Mouse (Mus musculus) adrenal gland, adult (tissue): ENCODE results near the gene Pard3b.

Experiments
- DNase-seq, 2 experiments: peaks; one replicate each; pipeline ENCODE4 v3.0.0; 2022 to 2023; ENCODE audit warnings: low spot score in 1 of 2; ENCODE audit not compliant: inconsistent age in 2 of 2

Pard3b gene

DNA sequence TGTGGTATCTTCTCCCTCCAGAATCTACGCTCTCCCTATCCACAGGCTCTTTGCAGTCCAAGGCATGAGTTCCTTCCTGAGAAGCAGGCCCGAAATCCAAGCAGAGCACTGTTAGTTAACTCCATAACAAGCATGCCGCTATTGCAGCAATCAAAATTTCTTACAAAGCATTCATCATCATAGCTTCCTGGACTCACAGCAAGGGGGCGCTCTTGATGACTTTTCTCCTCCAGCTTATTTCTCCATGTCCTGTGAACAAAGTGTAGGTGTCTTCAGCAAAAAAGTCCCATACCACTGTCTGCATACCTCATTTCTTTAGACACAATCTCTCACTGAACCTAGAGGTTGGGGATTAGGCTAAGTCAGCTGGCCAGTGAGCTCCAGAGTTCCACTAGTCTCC is 739.7 kb downstream of the Pard3b start:
- peak in 1 of 2 experiments; percentile 29 for DNase-seq

GRCm38 (mm10) chr1:62382807-62383514 is 744.3 kb downstream of the Pard3b start:
- no peak for DNase-seq

GRCm38 (mm10) chr1:62384241-62384640 is 745.6 kb downstream of the Pard3b start:
- DNase-seq, result no peak

GRCm38 (mm10) chr1:62388013-62388412 is 749.4 kb downstream of the Pard3b start:
- no peak for DNase-seq

- peak in 1 of 2 experiments; percentile 51 for DNase-seq
These were observed 754.2 kb downstream of the Pard3b start for GRCm38 (mm10) chr1:62392863-62393262.

GRCm38 (mm10) chr1:62394555-62394954 is 755.9 kb downstream of the Pard3b start:
- DNase-seq, result no peak

DNA sequence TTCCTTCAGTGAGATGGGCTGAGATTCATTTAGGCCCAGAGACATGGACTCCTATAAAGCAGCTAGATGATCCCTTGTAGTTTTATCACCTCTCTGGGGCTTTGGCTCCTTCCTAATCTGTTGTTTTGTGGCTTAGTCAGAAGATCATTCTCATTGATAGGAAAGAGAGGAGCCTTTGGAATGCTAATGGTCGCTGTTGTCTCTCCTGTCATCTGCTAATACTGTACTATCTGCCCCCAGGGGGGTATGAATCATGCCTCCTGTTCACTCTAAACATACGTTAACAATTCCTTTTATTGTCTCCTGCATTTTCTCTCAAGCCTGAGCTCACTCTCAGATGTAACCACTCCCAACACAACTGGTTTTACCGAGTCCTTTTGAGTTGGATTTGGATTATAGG is 759.6 kb downstream of the Pard3b start:
- no peak for DNase-seq

- no peak for DNase-seq
These were observed 760.1 kb downstream of the Pard3b start for GRCm38 (mm10) chr1:62398738-62399137.

- no peak for DNase-seq
These were observed 766.4 kb downstream of the Pard3b start for GRCm38 (mm10) chr1:62405061-62405460.

DNA sequence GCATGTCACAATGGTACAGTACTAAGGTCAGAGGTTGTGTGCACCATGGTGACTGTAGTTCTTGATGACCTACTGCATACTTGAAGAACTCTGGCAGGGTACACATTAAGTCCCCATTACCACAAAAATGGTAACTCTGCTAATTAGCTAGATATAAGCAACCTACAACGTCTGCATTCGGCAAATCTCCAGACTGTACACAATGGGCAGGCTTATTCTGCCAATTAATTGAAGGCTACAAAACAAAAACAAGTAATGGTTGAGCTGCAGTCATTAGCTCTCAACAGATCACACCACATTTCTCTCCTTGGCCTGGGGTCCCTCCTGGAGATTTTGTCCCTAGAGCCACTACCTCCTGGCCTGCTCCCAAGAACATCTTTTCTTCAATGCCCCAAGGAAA is 772.7 kb downstream of the Pard3b start:
- no peak for DNase-seq

DNA sequence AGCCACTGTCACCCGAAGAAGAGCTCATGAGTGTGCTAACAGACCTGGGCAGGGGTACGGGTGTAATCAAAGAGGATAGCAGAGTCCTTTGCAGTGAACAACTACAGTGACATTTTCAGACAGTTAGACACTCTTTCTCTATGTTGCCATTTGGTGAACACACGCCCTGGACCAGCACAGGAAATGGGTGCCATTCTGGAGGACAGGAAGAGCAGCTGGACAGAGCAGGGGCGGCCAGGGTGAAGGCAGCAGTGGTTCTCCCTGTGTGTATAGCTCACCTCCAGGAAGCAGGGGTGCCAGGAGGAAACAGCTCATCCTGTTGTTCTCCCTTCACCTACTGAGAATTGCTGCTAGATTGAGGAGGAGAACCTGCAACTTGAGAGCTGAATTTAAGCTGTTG is 773.4 kb downstream of the Pard3b start:
- peak; percentile 11 to 23 for DNase-seq

- no peak for DNase-seq
These were observed 774.4 kb downstream of the Pard3b start for GRCm38 (mm10) chr1:62412988-62413387.

DNA sequence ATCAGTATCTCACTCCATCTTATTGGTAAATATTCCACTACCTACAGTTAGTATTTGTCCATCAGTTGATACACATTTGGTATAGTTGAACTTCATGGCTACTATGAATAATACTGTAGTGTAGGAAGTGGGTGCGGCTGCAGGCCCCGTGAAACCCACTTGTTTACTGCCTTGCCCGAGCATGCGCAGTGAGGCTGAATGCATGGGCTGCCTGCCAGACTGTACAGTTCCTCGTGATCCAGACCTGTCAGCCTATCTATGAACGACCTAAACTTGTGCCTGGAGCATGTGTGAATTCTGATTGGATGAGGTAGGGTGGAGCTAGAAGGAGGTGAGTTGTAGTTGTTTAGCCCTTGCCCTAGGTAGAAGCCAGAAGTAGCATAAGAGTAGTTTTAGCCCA is 775.9 kb downstream of the Pard3b start:
- DNase-seq, result no peak

- no peak for DNase-seq
These were observed 778.2 kb downstream of the Pard3b start for GRCm38 (mm10) chr1:62416627-62417374.

GRCm38 (mm10) chr1:62422896-62423650 is 784.4 kb downstream of the Pard3b start:
- DNase-seq, result peak; percentile 60 to 71

GRCm38 (mm10) chr1:62425369-62425768 is 786.7 kb downstream of the Pard3b start:
- DNase-seq, result no peak

GRCm38 (mm10) chr1:62428736-62429135 is 790.1 kb downstream of the Pard3b start:
- DNase-seq, result no peak

DNA sequence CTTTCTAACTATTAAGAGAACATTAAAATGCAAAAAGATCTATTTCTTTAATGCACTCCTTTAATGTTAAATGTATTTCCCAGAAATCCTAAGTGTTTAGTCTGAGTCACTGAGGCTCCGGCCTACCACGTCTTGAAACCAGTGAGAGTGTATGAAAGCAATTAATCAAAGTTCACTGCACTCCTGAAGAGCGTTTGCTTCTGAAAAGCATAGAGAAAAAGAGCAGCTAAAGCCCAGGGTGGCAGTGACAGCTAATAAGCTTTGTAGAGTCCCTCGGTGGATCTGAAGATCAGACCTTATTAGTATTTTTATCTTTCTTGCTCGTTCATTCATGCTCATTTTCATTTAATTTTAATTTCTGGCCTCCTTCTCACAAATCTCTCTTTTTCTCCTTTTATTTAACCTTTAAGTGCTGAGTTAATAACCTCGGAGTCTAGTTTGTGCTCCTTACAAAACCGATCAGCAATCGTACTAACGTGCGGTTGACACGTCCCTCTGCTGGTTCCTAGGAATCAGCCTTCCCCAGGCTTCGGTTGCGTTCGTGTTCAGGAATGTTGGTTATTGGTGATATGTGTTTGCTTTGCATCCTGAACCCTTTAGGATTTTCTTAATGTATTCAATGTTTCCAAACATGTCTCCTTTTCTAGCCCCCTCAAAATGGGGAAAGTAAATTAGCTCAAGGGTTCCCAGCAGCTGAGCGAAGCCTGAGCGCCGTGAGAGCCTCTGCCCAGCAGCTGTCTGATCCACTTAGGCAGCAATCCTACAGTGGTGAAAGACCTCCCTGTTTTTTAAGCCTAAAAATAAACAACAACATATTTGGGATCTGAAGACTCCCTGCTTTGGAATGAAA is 790.9 kb downstream of the Pard3b start:
- no peak for DNase-seq

DNA sequence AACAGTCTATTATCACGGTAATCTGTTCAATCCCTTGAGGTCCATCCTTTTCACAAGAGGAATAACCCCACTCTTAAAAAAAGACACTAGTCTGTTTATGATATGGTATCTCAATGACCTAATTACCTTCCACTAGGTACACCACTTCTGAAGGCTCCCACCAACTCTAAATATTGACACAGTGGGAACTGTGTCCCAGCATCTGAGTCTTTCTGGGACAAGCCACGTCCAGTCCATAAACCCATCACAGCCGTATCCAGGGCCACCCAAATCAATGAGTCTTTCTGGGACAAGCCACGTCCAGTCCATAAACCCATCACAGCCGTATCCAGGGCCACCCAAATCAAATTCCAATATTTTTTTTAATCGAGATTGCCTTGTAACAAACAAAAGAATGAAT is 792.4 kb downstream of the Pard3b start:
- DNase-seq, result no peak

DNA sequence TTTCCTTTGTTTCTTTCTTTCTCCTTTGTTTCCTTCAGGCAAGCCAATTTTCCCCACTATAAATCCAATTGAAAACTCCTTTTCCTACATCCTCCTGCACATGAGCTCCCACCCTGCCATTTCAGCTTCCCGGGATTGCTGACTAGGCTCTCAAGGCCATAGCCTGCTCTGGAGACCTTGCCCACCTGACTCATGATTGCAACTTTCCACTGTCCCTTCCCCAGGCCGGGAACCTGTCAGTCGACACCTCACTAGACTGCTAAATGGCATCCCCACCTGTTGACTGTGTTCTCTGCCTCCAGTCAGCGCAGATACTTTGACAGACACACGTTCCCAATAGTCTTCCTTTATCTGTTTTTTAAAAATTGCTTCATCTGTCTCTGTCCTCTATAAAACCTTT is 795.3 kb downstream of the Pard3b start:
- DNase-seq, result peak; percentile 43 to 76

DNA sequence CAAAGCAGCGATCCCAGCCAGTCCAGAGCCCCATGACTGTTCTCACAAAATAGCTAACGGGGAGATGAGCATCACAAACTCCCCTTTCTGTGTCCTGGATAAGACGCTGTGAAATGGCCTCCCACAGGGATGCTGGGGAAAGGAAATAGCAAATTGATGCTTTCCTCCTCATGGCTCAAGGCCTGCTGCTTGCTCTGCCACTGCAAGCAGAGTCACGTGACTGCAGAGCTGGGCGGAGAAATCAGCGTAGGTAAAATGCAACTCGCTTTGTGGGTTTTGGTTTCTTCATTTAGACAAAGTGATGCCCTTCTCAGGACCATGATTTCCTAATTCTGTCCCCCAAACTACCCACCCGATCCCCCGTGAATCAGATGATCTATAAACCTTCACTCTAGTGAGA is 797.2 kb downstream of the Pard3b start:
- DNase-seq, result no peak
